Mouse (Mus musculus) intestine, postnatal 0 days (tissue): ENCODE measurements around the gene Gm11938. TPM values are rescaled to one million over a fixed set of nuclear protein-coding genes. Genes with fewer than 3 reads are reported as not detected.

ENCODE experiments used
- ATAC-seq: fragments of 200-750 bp; cut with Nextera tagmentation; 2 replicates; pipeline ENCODE4 v1.8.0; 2017; ENCODE audit warnings: mild to moderate bottlenecking, moderate TSS enrichment, moderate library complexity
- H3K27ac ChIP-seq: fragments of 300-500 bp; sonication (generic); 2 replicates; pipeline ENCODE4 v1.5.1; 2014; ENCODE audit warnings: mild to moderate bottlenecking, low read depth, low read length, moderate library complexity
- H3K27me3 ChIP-seq: fragments of 300-500 bp; sonication (generic); replicated peaks from 2 replicates; pipeline ENCODE4 v1.6.1; 2014; ENCODE audit warnings: low read length, mixed read lengths; ENCODE audit not compliant: control insufficient read depth, insufficient read depth
- H3K36me3 ChIP-seq: fragments of 300-500 bp; sonication (generic); 2 replicates; pipeline ENCODE4 v1.6.1; 2014; ENCODE audit warnings: mild to moderate bottlenecking, moderate library complexity; ENCODE audit not compliant: control insufficient read depth, insufficient read depth
- H3K4me1 ChIP-seq: fragments of 300-500 bp; sonication (generic); replicated peaks from 2 replicates; pipeline ENCODE4 v1.6.1; 2014; ENCODE audit warnings: antibody characterized with exemption, low read length, mixed read lengths; ENCODE audit not compliant: control insufficient read depth, insufficient read depth
- H3K4me2 ChIP-seq: fragments of 300-500 bp; sonication (generic); replicated peaks from 2 replicates; pipeline ENCODE4 v1.6.1; 2014; ENCODE audit warnings: low read depth, mild to moderate bottlenecking, moderate library complexity
- H3K4me3 ChIP-seq: fragments of 300-500 bp; sonication (generic); 2 replicates; pipeline ENCODE4 v1.5.1; 2014; ENCODE audit warnings: low read depth, low read length
- H3K9ac ChIP-seq: fragments of 300-500 bp; sonication (generic); 2 replicates; pipeline ENCODE4 v1.6.1; 2014; ENCODE audit warnings: mild to moderate bottlenecking, low read depth, low read length
- H3K9me3 ChIP-seq: fragments of 300-500 bp; sonication (generic); 2 replicates; pipeline ENCODE4 v1.6.1; 2016; ENCODE audit warnings: mixed run types; ENCODE audit not compliant: control insufficient read depth
- CTCF ChIP-seq: sonication (generic); IDR thresholded peaks from 2 replicates; pipeline ENCODE4 v1.5.1; 2016; ENCODE audit warnings: low read depth, mild to moderate bottlenecking, control low read depth, antibody characterized with exemption, moderate library complexity
- WGBS: fragments of 180-500 bp; shearing (Covaris S2); extraction: QIAGEN DNeasy Blood & Tissue Kit; methylation state at CpG from one replicate; pipeline ENCODE4 v1.1.7; 2014; 5-methylcytosine and 5-hydroxymethylcytosine counted together
- polyA plus RNA-seq: library from polyadenylated mRNA; unstranded; fragments of >200 nt; fragmentation: Nextera tagmentation; extraction: Ambion mirVana; gene quantifications from 2 replicates; pipeline ENCODE4 v1.2.1, GENCODE M21; 2015

Gm11938 gene
- polyA plus RNA-seq, 1 experiment from 2014 or later = not detected

DNA sequence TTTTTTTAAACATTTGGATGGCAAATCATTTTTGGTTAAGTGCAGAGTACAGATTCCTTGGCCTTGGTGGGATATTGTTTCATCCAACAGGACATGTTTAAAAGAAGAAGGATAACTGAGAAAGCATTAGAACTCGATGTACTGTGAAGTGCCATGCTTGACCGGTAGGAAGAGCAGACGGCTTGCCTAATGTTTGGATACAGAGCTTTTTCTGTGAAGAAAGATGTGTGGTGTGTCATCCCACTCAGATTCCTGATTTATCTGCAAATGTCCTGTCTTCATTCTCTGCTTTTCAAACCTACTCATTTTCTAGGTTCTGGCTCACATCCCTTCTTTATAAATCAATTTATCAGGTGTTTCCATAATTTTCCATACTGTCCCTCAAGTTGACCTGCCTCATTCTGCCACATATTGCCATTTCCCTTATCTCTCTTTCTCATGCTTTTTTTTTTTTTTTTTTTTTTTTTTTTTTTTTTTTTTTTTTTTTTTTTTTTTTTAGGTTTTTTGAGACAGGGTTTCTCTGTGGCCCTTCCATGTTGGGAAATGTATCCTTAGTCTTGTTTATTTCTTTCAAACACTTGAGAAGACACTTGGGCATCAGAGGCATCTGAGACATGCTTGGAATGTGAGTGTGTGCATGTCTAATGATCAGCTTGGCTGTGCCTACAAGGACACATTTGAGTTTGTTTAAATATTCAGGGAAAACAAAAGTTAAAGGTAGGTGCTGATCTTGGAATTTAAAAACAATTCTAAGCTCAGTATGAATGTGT, 44.9 kb downstream of the Gm11938 start:
- no peak for TF ChIP-seq CTCF
- no peaks in the 10 kb centered on the region for H3K9me3 ChIP-seq
- no peaks in the 10 kb centered on the region for H3K4me1 ChIP-seq
- no peak overlapping the region for H3K4me2 ChIP-seq
- no peak overlapping the region for H3K9ac ChIP-seq
- WGBS = 70% methylated on average over 3 of the region's 3 CpGs
- H3K27me3 ChIP-seq = no peaks in the 10 kb centered on the region
- no peak overlapping the region for H3K27ac ChIP-seq
- H3K4me3 ChIP-seq = no peak overlapping the region
- H3K36me3 ChIP-seq = no peaks in the 10 kb centered on the region
- no peak for ATAC-seq

GRCm38 (mm10) chr11:99556753-99557152, 46.4 kb downstream of the Gm11938 start, which contains the start of gene Krtap3-2:
Krtap3-2 (minus strand) TSS chr11:99556853.
- Histone ChIP-seq H3K4me1 (no peaks in the 10 kb centered on the region), H3K27ac (no peak within 1 kb of the TSS), H3K4me2 (no peak within 1 kb of the TSS), H3K9ac (no peak within 1 kb of the TSS), H3K27me3 (no peaks in the 10 kb centered on the region), H3K4me3 (no peak within 1 kb of the TSS), H3K9me3 (no peaks in the 10 kb centered on the region), H3K36me3 (no peaks in the 10 kb centered on the region)
- no peak for TF ChIP-seq CTCF
- WGBS = 88% methylated on average over 1 of the region's 2 CpGs
- no peak for ATAC-seq

- no peak for ATAC-seq
- H3K27me3 ChIP-seq = no peaks in the 10 kb centered on the region
- no peaks in the 10 kb centered on the region for H3K36me3 ChIP-seq
- 85% methylated on average over 2 of the region's 2 CpGs for WGBS
- H3K9me3 ChIP-seq = no peaks in the 10 kb centered on the region
- H3K4me2 ChIP-seq = no peak overlapping the region
- H3K4me1 ChIP-seq = no peaks in the 10 kb centered on the region
- no peak overlapping the region for H3K4me3 ChIP-seq
- no peak overlapping the region for H3K27ac ChIP-seq
- no peak for TF ChIP-seq CTCF
- no peak overlapping the region for H3K9ac ChIP-seq
Observed at GRCm38 (mm10) chr11:99556195-99556594, 46.9 kb downstream of the Gm11938 start.

Other genes starting within 250 kb of the Gm11938 start
- not detected in 2 replicates for gene Krt28, start 228.4 kb downstream of the Gm11938 start, polyA plus RNA-seq
- gene Krt10, start 213.9 kb downstream of the Gm11938 start, polyA plus RNA-seq = 13.6 and 14.5 TPM in 2 replicates
- 0.07 and 0.10 TPM in 2 replicates for gene Krt12, start 181.0 kb downstream of the Gm11938 start, polyA plus RNA-seq
- gene Krt20, start 165.2 kb downstream of the Gm11938 start, polyA plus RNA-seq = 166 and 189 TPM in 2 replicates
- gene Krt23, start 110.2 kb downstream of the Gm11938 start, polyA plus RNA-seq = 8.0 and 9.9 TPM in 2 replicates
- not detected in 2 replicates for gene Krt39, start 82.0 kb downstream of the Gm11938 start, polyA plus RNA-seq
- not detected in 2 replicates for gene Krt40, start 60.1 kb downstream of the Gm11938 start, polyA plus RNA-seq
- gene Krtap3-3, start 52.4 kb downstream of the Gm11938 start, polyA plus RNA-seq = not detected in 2 replicates
- gene Krtap3-2, start 46.5 kb downstream of the Gm11938 start, polyA plus RNA-seq = not detected in 2 replicates
- gene Gm11939, start 43.8 kb downstream of the Gm11938 start, polyA plus RNA-seq = not detected in 2 replicates
- 3.4 and 4.2 TPM in 2 replicates for gene Krtap3-1, start 36.7 kb downstream of the Gm11938 start, polyA plus RNA-seq
- gene Krtap1-5, start 22.3 kb downstream of the Gm11938 start, polyA plus RNA-seq = not detected in 2 replicates
- not detected in 2 replicates for gene Krtap1-4, start 19.7 kb downstream of the Gm11938 start, polyA plus RNA-seq
- gene Krtap1-3, start 12.0 kb downstream of the Gm11938 start, polyA plus RNA-seq = not detected in 2 replicates
- gene Krtap9-3, start 5.2 kb downstream of the Gm11938 start, polyA plus RNA-seq = not detected in 2 replicates
- gene Gm11937, start 6.9 kb upstream of the Gm11938 start, polyA plus RNA-seq = not detected in 2 replicates
- gene Krtap2-4, start 11.5 kb upstream of the Gm11938 start, polyA plus RNA-seq = not detected in 2 replicates
- not detected in 2 replicates for gene Gm11562, start 17.1 kb upstream of the Gm11938 start, polyA plus RNA-seq
- not detected in 2 replicates for gene Krtap4-1, start 24.9 kb upstream of the Gm11938 start, polyA plus RNA-seq
- gene Krtap4-2, start 31.8 kb upstream of the Gm11938 start, polyA plus RNA-seq = not detected in 2 replicates
- not detected in 2 replicates for gene Krtap4-7, start 40.8 kb upstream of the Gm11938 start, polyA plus RNA-seq
- not detected in 2 replicates for gene Gm11555, start 46.9 kb upstream of the Gm11938 start, polyA plus RNA-seq
- gene Gm11563, start 55.7 kb upstream of the Gm11938 start, polyA plus RNA-seq = not detected in 2 replicates
- gene Krtap4-6, start 62.7 kb upstream of the Gm11938 start, polyA plus RNA-seq = not detected in 2 replicates
- gene Gm14190, start 87.4 kb upstream of the Gm11938 start, polyA plus RNA-seq = not detected in 2 replicates
- gene Gm14180, start 131.0 kb upstream of the Gm11938 start, polyA plus RNA-seq = not detected in 2 replicates
- not detected in 2 replicates for gene Gm11595, start 169.6 kb upstream of the Gm11938 start, polyA plus RNA-seq
- gene Krtap4-8, start 177.4 kb upstream of the Gm11938 start, polyA plus RNA-seq = not detected in 2 replicates
- not detected in 2 replicates for gene Krtap4-9, start 181.9 kb upstream of the Gm11938 start, polyA plus RNA-seq
- not detected in 2 replicates for gene Gm11596, start 190.2 kb upstream of the Gm11938 start, polyA plus RNA-seq
- gene Gm11569, start 195.6 kb upstream of the Gm11938 start, polyA plus RNA-seq = not detected in 2 replicates
- not detected in 2 replicates for gene Gm11554, start 201.1 kb upstream of the Gm11938 start, polyA plus RNA-seq
- gene Krtap4-13, start 206.6 kb upstream of the Gm11938 start, polyA plus RNA-seq = not detected in 2 replicates
- gene Gm11564, start 212.4 kb upstream of the Gm11938 start, polyA plus RNA-seq = not detected in 2 replicates
- gene 2300003K06Rik, start 234.8 kb upstream of the Gm11938 start, polyA plus RNA-seq = not detected in 2 replicates
- 0.16 TPM in 1 of 2 replicates, not detected in the other for gene Krtap4-16, start 248.3 kb upstream of the Gm11938 start, polyA plus RNA-seq